Comparison of ENCODE assay signal across 8 mouse cellular contexts in the genomic region with DNA sequence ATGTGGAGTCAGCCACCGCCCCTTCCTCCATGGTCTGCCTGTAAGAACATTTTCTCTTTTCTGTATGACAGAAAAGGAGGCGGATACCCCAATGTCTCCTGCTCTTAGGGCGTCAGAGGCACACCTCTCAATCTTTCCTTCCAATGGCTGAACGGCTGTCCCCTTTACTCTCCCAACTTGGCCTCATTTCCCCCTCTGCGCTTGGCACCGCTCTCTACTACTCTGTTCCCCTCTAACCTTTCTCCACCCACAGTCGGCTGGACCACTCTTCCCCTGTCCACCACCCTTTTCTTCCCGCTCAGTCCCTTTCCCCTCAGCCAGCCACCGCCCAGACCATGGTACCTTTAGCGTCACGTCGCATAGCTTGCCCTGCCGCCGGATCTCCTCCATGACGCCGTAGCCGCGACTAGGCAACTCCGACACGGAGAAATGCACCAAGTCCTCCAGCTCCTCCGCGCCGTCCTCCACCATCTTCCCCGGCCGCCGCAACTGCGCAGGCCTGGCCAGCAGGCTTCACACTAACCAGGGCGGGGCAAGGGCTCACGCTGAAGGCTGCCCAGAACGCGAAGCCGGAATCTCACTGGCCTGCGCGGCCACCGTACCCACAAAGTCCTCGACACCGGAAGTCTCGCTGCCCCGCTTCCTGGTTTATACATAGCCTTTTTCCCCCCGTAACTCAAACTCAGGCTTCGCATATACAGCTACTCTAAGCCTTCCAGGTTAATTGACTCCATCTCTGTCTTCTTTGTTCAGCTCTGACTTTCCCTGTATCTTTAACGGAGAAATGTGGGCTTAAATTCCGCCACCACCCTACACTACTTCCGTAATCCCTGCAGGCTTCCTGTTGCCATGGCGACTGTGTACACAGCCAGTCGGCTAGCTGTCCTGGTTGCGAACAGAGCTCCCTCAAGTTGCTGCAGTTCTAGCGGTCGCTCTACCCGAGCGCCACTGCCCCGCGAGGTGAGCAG. TPM values are rescaled to one million over a fixed set of nuclear protein-coding genes. Genes with fewer than 3 reads are reported as not detected.
DNase-seq lines count a peak whose midpoint lies in the region; ATAC-seq and TF ChIP-seq lines count a peak whose summit lies in the region.

Gene Klhl18, minus strand, starts transcription at position 571 of the 968 bp plus-strand sequence.
Gene Kif9, plus strand, starts transcription at position 835 of the 968 bp plus-strand sequence.

- TF ChIP-seq POLR2A in brain, embryonic 14.5 days (IDR thresholded peaks at IDR 0.05; ENCODE audit: borderline replicate concordance, extremely low read depth, insufficient read depth, insufficient read length, poor library complexity, severe bottlenecking), result peak; percentile 71; the same call in 1 of the 2 replicates
- peak; percentile 86 for TF ChIP-seq POLR2A in liver, adult 2 months (IDR thresholded peaks at IDR 0.05; ENCODE audit: extremely low read depth, insufficient read depth, low read length)
- peak; percentile 97 for TF ChIP-seq POLR2A in myocyte (IDR thresholded peaks at IDR 0.05; ENCODE audit: insufficient read length, low read depth)

- WGBS in heart, embryonic 11.5 days (ENCODE audit: insufficient replicate concordance), result under 1% methylated on average over 53 of the region's 53 CpGs
- WGBS in kidney, embryonic 16.5 days, result under 1% methylated on average over 53 of the region's 53 CpGs
- under 1% methylated on average over 53 of the region's 53 CpGs for WGBS in liver, adult 2 months

- TF ChIP-seq CTCF in C2C12 (IDR thresholded peaks at IDR 0.05; ENCODE audit: control insufficient read depth, insufficient read depth, insufficient read length), result no peak
- TF ChIP-seq CTCF in brain, embryonic 14.5 days (IDR thresholded peaks at IDR 0.05; ENCODE audit: borderline replicate concordance, extremely low read depth, insufficient read depth, insufficient read length), result no peak
- no peak for TF ChIP-seq CTCF in liver, adult 2 months (IDR thresholded peaks at IDR 0.05; ENCODE audit: low read depth, low read length)

- H3K27me3 ChIP-seq in C2C12 (ENCODE audit: control insufficient read depth, insufficient read depth, insufficient read length), result peaks cover 13% of the 10 kb centered on the region
- H3K27me3 ChIP-seq in erythroblast, embryonic 14.5 days (ENCODE audit: control insufficient read depth), result peaks cover 13% of the 10 kb centered on the region
- H3K27me3 ChIP-seq in heart, embryonic 11.5 days (ENCODE audit: control insufficient read depth, insufficient read depth, low read length), result peaks cover 10% of the 10 kb centered on the region
- H3K27me3 ChIP-seq in kidney, embryonic 16.5 days (ENCODE audit: insufficient read depth, low read length), result no peaks in the 10 kb centered on the region
- no peaks in the 10 kb centered on the region for H3K27me3 ChIP-seq in liver, adult 2 months (ENCODE audit: control insufficient read depth, insufficient read depth, low read length)
- peaks cover 5% of the 10 kb centered on the region for H3K27me3 ChIP-seq in myocyte (ENCODE audit: control insufficient read depth, insufficient read depth, insufficient read length)
- H3K27me3 ChIP-seq in splenic B cell, adult 2 months (ENCODE audit: control insufficient read depth, insufficient read depth, low read length, poor library complexity, severe bottlenecking), result no peaks in the 10 kb centered on the region

- peak; percentile 99 for DNase-seq in brain, embryonic 14.5 days (ENCODE audit: low read depth)
- peak; percentile 91 for DNase-seq in liver, adult 2 months (ENCODE audit: extremely low read depth, low read depth, low spot score)
- peak; percentile 95 for DNase-seq in splenic B cell, adult 2 months (ENCODE audit: low read depth, low spot score)

- H3K79me2 ChIP-seq in C2C12 (ENCODE audit: control insufficient read depth, insufficient read depth) (no peaks in the 10 kb centered on the region), myocyte (ENCODE audit: control insufficient read depth, insufficient read depth) (peaks cover 10% of the 10 kb centered on the region)
- H3K79me2 ChIP-seq in liver, adult 2 months (ENCODE audit: control insufficient read depth, insufficient read depth, low read length), result no peaks in the 10 kb centered on the region

- H3K4me1 ChIP-seq in erythroblast, embryonic 14.5 days (ENCODE audit: control insufficient read depth), result peaks cover 26% of the 10 kb centered on the region
- peaks cover 9% of the 10 kb centered on the region for H3K4me1 ChIP-seq in heart, embryonic 11.5 days (ENCODE audit: control insufficient read depth, insufficient read depth, low read length)
- peaks cover 14% of the 10 kb centered on the region for H3K4me1 ChIP-seq in kidney, embryonic 16.5 days (ENCODE audit: insufficient read depth, low read length)
- H3K4me1 ChIP-seq in liver, adult 2 months (ENCODE audit: control insufficient read depth, insufficient read depth, low read length), result peaks cover 6% of the 10 kb centered on the region

- peak; percentile 96 for ATAC-seq in heart, embryonic 11.5 days (replicated peaks; ENCODE audit: insufficient number of reproducible peaks, low FRiP score, low TSS enrichment)
- peak; percentile 99 for ATAC-seq in kidney, embryonic 16.5 days (ENCODE audit: low FRiP score, low TSS enrichment)

- peak within 1 kb of the TSS; percentile 88 for H3K27ac ChIP-seq in heart, embryonic 11.5 days (ENCODE audit: low read depth, low read length)
- H3K27ac ChIP-seq in kidney, embryonic 16.5 days (ENCODE audit: low read length), result peak within 1 kb of the TSS; percentile 84
- H3K27ac ChIP-seq in liver, adult 2 months (replicated peaks; ENCODE audit: insufficient read depth, low read depth, low read length), result peak within 1 kb of the TSS; percentile 53

- peak within 1 kb of the TSS; percentile 85 for H3ac ChIP-seq in C2C12 (ENCODE audit: control insufficient read depth, insufficient read length, low read depth)
- H3ac ChIP-seq in myocyte (ENCODE audit: control insufficient read depth, insufficient read length), result peak within 1 kb of the TSS; percentile 52

- H3K9ac ChIP-seq in heart, embryonic 11.5 days (ENCODE audit: low read depth, low read length), result peak within 1 kb of the TSS; percentile 82
- peak within 1 kb of the TSS; percentile 74 for H3K9ac ChIP-seq in kidney, embryonic 16.5 days (replicated peaks; ENCODE audit: low read length)
- peak within 1 kb of the TSS; percentile 82 for H3K9ac ChIP-seq in liver, adult 2 months (ENCODE audit: low read depth, low read length)

- H3K4me3 ChIP-seq in C2C12 (ENCODE audit: insufficient read depth, poor library complexity, severe bottlenecking) (peak within 1 kb of the TSS; percentile 47), myocyte (peak within 1 kb of the TSS; percentile 86)
- peak within 1 kb of the TSS; percentile 78 for H3K4me3 ChIP-seq in erythroblast, embryonic 14.5 days (replicated peaks)
- H3K4me3 ChIP-seq in heart, embryonic 11.5 days (ENCODE audit: low read depth, low read length), result peak within 1 kb of the TSS; percentile 77
- H3K4me3 ChIP-seq in kidney, embryonic 16.5 days (ENCODE audit: low read length), result peak within 1 kb of the TSS; percentile 68
- peak within 1 kb of the TSS; percentile 77 for H3K4me3 ChIP-seq in liver, adult 2 months (ENCODE audit: insufficient read depth, low read depth, low read length)

- H3K79me3 ChIP-seq in C2C12 (ENCODE audit: low read depth), result no peaks in the 10 kb centered on the region

- peak within 1 kb of the TSS; percentile 84 for H3K4me2 ChIP-seq in heart, embryonic 11.5 days
- peak within 1 kb of the TSS; percentile 93 for H3K4me2 ChIP-seq in kidney, embryonic 16.5 days (replicated peaks; ENCODE audit: low read depth, low read length)
- peak within 1 kb of the TSS; percentile 95 for H3K4me2 ChIP-seq in myocyte (ENCODE audit: low read depth)

- H3K36me3 ChIP-seq in C2C12 (ENCODE audit: control insufficient read depth, insufficient read depth), result no peaks in the 10 kb centered on the region
- no peaks in the 10 kb centered on the region for H3K36me3 ChIP-seq in erythroblast, embryonic 14.5 days (ENCODE audit: control insufficient read depth)
- H3K36me3 ChIP-seq in heart, embryonic 11.5 days (ENCODE audit: control insufficient read depth, insufficient read depth, low read length), result 0 out of 2 replicates have a peak, but pooled peaks cover 2% of the 10 kb centered on the region
- H3K36me3 ChIP-seq in kidney, embryonic 16.5 days (ENCODE audit: insufficient read depth, low read length), result no peaks in the 10 kb centered on the region
- H3K36me3 ChIP-seq in liver, adult 2 months (ENCODE audit: control insufficient read depth, insufficient read depth, low read length), result no peaks in the 10 kb centered on the region
- H3K36me3 ChIP-seq in myocyte (ENCODE audit: control insufficient read depth, insufficient read depth), result no peaks in the 10 kb centered on the region
- no peaks in the 10 kb centered on the region; the same call in 1 of the 2 replicates for H3K36me3 ChIP-seq in splenic B cell, adult 2 months (ENCODE audit: control insufficient read depth, insufficient read depth, low read length, poor library complexity, severe bottlenecking)

- H3K9me3 ChIP-seq in erythroblast, embryonic 14.5 days (ENCODE audit: control insufficient read depth, low read length), result no peaks in the 10 kb centered on the region
- no peaks in the 10 kb centered on the region for H3K9me3 ChIP-seq in heart, embryonic 11.5 days (replicated peaks; ENCODE audit: control insufficient read depth, low read length)
- H3K9me3 ChIP-seq in kidney, embryonic 16.5 days (ENCODE audit: low read length), result no peaks in the 10 kb centered on the region

TF ChIP-seq in C2C12, 6 proteins besides CTCF, POLR2A, EP300 and RAD21 (continues in another document):
- TF ChIP-seq CEBPB (IDR thresholded peaks at IDR 0.05; ENCODE audit: low read depth), result no peak

TF ChIP-seq in myocyte, 11 proteins besides CTCF, POLR2A, EP300 and RAD21 (continues in another document):
- TF ChIP-seq POLR2AphosphoS2 (IDR thresholded peaks at IDR 0.05; ENCODE audit: insufficient read length, low read depth), result peak; percentile 95

RNA-seq across cellular contexts. Expression of gene Klhl18, which starts in this region (rescaled TPM):
- 10.6 TPM for polyA plus RNA-seq in C2C12 (2012; fragmentation: generic; extraction: Trizol)
- polyA plus RNA-seq in brain, embryonic 14.5 days (2012; rRNA removed), result 35.8 and 39.3 TPM in 2 replicates
- 0.20 and 0.41 TPM in 2 replicates for polyA plus RNA-seq in erythroblast, embryonic 14.5 days (2012)
- 7.9 and 10.2 TPM in 2 replicates for polyA plus RNA-seq in heart, embryonic 11.5 days (2014; fragmentation: Nextera tagmentation; extraction: Ambion mirVana)
- 9.3 and 11.6 TPM in 2 replicates for polyA plus RNA-seq in kidney, embryonic 16.5 days (2015; fragmentation: Nextera tagmentation; extraction: Ambion mirVana)
- 2.0 and 2.3 TPM in 2 replicates for total RNA-seq in liver, adult 2 months (2014; rRNA removed)
- 5.9 and 6.9 TPM in 2 replicates for polyA plus RNA-seq in liver, adult 2 months (2012; rRNA removed)
- 10.2 TPM for polyA plus RNA-seq in myocyte (2012; fragmentation: generic; extraction: Trizol)

RNA-seq across cellular contexts. Expression of gene Kif9, which starts in this region (rescaled TPM):
- polyA plus RNA-seq in C2C12 (2012; fragmentation: generic; extraction: Trizol), result 0.09 TPM
- 1.9 and 3.6 TPM in 2 replicates for polyA plus RNA-seq in brain, embryonic 14.5 days (2012; rRNA removed)
- 0.01 TPM in 1 of 2 replicates, not detected in the other for polyA plus RNA-seq in erythroblast, embryonic 14.5 days (2012)
- polyA plus RNA-seq in heart, embryonic 11.5 days (2014; fragmentation: Nextera tagmentation; extraction: Ambion mirVana), result 0.27 and 0.65 TPM in 2 replicates
- polyA plus RNA-seq in kidney, embryonic 16.5 days (2015; fragmentation: Nextera tagmentation; extraction: Ambion mirVana), result 1.4 and 1.7 TPM in 2 replicates
- 0.40 and 0.55 TPM in 2 replicates for total RNA-seq in liver, adult 2 months (2014; rRNA removed)
- polyA plus RNA-seq in liver, adult 2 months (2012; rRNA removed), result 0.18 and 0.35 TPM in 2 replicates
- 0.48 TPM for polyA plus RNA-seq in myocyte (2012; fragmentation: generic; extraction: Trizol)

Comparison
In these comparisons a context has a peak if more than half of its experiments do, and no peak if none do; other contexts are left out.
1. Peak in every context shown above with its lines: DNase-seq, ATAC-seq, H3K4me3 ChIP-seq and H3K27ac ChIP-seq.